Mouse (Mus musculus) ES-E14 (cell line): ENCODE measurements around the gene Ascl2. TPM values are rescaled to one million over a fixed set of nuclear protein-coding genes. Genes with fewer than 3 reads are reported as not detected.
A peak's percentile ranks its signal among the peaks of the same experiment; 100 is the strongest.

ENCODE experiments used
- DNase-seq: peaks from one replicate; pipeline ENCODE4 v3.0.0-alpha.2; 2013; ENCODE audit warnings: low read depth, low spot score
- H3K27ac ChIP-seq: 2 replicates; pipeline ENCODE4 v1.5.1; 2012; ENCODE audit warnings: low read depth, mild to moderate bottlenecking, low read length, moderate library complexity, mixed read lengths; ENCODE audit not compliant: poor library complexity, insufficient read depth, severe bottlenecking
- H3K36me3 ChIP-seq: 2 replicates; pipeline ENCODE4 v1.6.1; 2012; ENCODE audit warnings: mild to moderate bottlenecking, low read length, moderate library complexity, mixed read lengths; ENCODE audit not compliant: control insufficient read depth, poor library complexity, insufficient read depth, severe bottlenecking
- H3K4me1 ChIP-seq, 2 experiments: fragments of 150-350 bp in 1 of 2; sonication (generic) in 1 of 2; 2 replicates each; pipeline ENCODE4 v1.6.1; 2012; ENCODE audit warnings: low read length in 2 of 2, mild to moderate bottlenecking in 1 of 2, mixed read lengths in 1 of 2; ENCODE audit not compliant: control insufficient read depth in 2 of 2, insufficient read depth in 2 of 2, poor library complexity in 1 of 2
- H3K4me3 ChIP-seq, 2 experiments: fragments of 150-350 bp in 1 of 2; sonication (generic) in 1 of 2; 2 replicates each; pipeline ENCODE4 v1.5.1; 2012; ENCODE audit warnings: low read length in 2 of 2, low read depth in 1 of 2, mild to moderate bottlenecking in 1 of 2, mixed read lengths in 1 of 2; ENCODE audit not compliant: insufficient read depth in 1 of 2, poor library complexity in 1 of 2, severe bottlenecking in 1 of 2
- H3K9ac ChIP-seq: 2 replicates; pipeline ENCODE4 v1.6.1; 2012; ENCODE audit warnings: low read depth, mild to moderate bottlenecking, low read length, mixed read lengths; ENCODE audit not compliant: poor library complexity, insufficient read depth, severe bottlenecking
- H3K9me3 ChIP-seq: fragments of 150-350 bp; sonication (generic); 2 replicates; pipeline ENCODE4 v1.6.1; 2012; ENCODE audit warnings: low read depth, mild to moderate bottlenecking, low read length; ENCODE audit not compliant: control insufficient read depth, insufficient read depth
- CHD2 ChIP-seq: IDR thresholded peaks from 2 replicates; pipeline ENCODE4 v1.6.1; 2014; ENCODE audit warnings: mild to moderate bottlenecking, low read depth, low read length, inconsistent platforms
- HCFC1 ChIP-seq: IDR thresholded peaks from 2 replicates; pipeline ENCODE4 v1.6.1; 2012; ENCODE audit warnings: low read length, inconsistent platforms, borderline replicate concordance; ENCODE audit not compliant: insufficient read depth
- MAFK ChIP-seq: IDR thresholded peaks from 2 replicates; pipeline ENCODE4 v1.6.1; 2014; ENCODE audit warnings: mild to moderate bottlenecking, low read depth, low read length, inconsistent platforms; ENCODE audit not compliant: insufficient read depth
- ZC3H11A ChIP-seq: IDR thresholded peaks from 2 replicates; pipeline ENCODE4 v1.6.1; 2012; ENCODE audit warnings: low read depth, mild to moderate bottlenecking, inconsistent platforms, low read length, borderline replicate concordance
- ZNF384 ChIP-seq: IDR thresholded peaks from 2 replicates; pipeline ENCODE4 v1.6.1; 2012; ENCODE audit warnings: low read depth, low read length, inconsistent platforms
- in situ Hi-C, 2 experiments: fragments of 600-800 bp; cut with MboI; formaldehyde crosslinking; loops; one replicate each; pipeline ENCODE4 v1.15.1; 2025; ENCODE audit warnings: low sequenced_read_pairs in 2 of 2, inconsistent platforms in 1 of 2; ENCODE audit not compliant: unreplicated experiment in 2 of 2
- total RNA-seq: library from RNA; depleted of rRNA; stranded (reverse); fragments of 300-350 nt; gene quantifications from 2 replicates; pipeline ENCODE4 v1.2.3, GENCODE M21; 2012; rRNA removed

Ascl2 gene
- total RNA-seq = 5.4 and 7.5 TPM in 2 replicates

DNA sequence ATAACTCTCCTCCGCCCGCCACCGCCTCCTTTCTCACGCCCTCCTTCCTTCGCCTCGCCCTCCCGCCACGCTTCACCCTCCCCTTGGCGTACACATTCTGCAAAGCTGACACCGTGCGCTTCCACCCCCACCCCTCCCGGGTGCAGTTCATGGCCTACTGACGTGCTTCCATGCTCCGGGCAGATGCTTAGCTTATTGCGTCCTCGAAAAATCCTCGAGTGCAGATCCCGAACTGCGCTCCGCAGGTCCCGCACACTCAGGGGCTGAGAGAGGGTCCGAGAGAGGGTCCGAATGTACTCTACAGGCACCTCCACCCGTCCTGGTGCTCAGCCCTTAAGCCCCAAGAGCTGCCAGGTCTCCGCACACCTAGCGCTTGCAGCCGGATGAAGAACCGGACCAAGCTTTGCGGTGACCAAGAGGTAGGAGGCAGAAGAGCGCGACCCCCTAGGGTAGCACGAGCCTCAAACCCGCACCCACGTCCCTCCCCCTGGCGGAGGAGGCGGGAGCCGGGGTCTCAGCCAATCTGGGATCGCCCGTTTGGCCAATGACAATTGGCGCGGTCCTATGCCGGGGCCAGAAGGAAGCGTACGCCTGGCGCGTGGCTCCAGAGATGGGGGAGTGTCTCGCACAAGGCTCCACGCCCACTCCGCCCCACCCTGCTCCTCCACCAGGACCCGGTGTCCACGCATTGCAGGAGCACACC lies at the start of gene Ascl2:
Ascl2 (minus strand) TSS at position 456 of the 703 bp plus-strand sequence.
- Histone ChIP-seq H3K9ac (peak within 1 kb of the TSS; percentile 28), H3K4me3 (peak within 1 kb of the TSS; percentile 61 to 65), H3K9me3 (no peaks in the 10 kb centered on the region), H3K4me1 (peaks cover 0 to 3% of the 10 kb centered on the region in 2 experiments; a peak in 1 of 4 replicates), H3K36me3 (no peaks in the 10 kb centered on the region), H3K27ac (no peak within 1 kb of the TSS)
- in situ Hi-C loops = no loop called here
- DNase-seq = peak; percentile 58
- TF ChIP-seq ZC3H11A (no peak), ZNF384 (no peak), MAFK (peak; percentile 21; the same call in 1 of the 2 replicates)

DNA sequence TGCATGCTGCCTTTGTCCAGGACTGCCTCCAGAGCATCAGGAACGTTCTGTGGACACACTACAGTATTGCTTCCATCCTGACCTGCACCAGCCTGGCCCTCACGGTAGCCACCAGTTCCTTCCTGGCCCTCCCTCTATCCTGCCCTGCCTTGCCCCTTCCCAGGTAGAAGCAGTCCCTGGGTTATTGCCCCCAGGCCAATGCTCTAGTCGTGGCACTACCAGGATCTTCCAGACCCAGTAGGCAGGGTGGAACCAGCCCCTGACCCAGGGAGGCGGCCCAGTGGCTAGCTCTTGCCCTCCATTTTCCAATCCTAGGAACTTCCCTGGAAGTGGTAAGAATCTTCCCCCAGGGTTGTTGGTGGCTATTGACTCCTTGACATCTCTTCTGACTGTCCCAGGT lies 48.1 kb upstream of the Ascl2 start:
- Histone ChIP-seq H3K9me3 (no peaks in the 10 kb centered on the region), H3K4me3 (no peak overlapping the region), H3K27ac (0 out of 2 replicates have a peak overlapping the region, but pooled peaks have one; percentile 24), H3K9ac (no peak overlapping the region), H3K4me1 (peaks cover 3 to 32% of the 10 kb centered on the region in 2 experiments; a peak in 2 of 4 replicates), H3K36me3 (no peaks in the 10 kb centered on the region)
- TF ChIP-seq CHD2 (no peak), MAFK (no peak), ZNF384 (no peak), HCFC1 (no peak), ZC3H11A (no peak)
- no peak for DNase-seq
- in situ Hi-C loops = no loop called here

DNA sequence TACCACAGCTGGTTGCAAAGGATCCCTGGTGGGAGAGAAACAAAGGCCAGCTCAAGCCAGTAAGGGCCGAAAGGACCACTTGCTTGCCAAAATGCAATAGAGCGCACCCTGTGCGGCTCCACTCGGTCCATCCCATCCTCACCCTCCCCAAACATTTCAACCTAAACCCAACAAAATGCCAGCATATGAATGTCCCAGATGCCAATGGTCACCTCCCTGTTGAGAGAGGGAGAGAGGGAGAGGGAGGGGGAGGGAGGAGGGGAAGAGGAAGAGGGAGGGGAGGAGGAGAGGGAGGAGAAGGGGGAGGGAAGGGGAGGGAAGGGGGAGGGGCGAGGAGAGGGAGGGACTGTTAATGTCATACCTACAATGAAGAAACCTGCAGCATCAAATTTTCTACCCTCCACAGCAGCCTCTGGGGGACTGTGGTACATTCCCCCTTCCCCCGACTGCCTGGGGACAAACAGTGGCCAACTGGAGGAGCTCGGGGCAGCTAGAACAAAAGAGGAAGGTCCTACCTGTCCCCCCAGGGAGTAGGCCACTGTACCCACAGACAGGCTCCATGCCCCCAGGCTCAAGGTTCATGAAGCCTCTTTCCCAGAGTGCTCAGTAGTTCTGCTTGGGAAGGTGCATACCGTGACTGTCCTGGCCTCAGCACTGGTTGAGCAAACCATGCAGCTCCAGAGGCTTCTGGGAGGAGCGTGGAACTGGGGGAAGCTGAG lies 47.5 kb upstream of the Ascl2 start:
- Histone ChIP-seq H3K36me3 (no peaks in the 10 kb centered on the region), H3K4me1 (peaks cover 3 to 37% of the 10 kb centered on the region in 2 experiments; a peak in 3 of 4 replicates), H3K9me3 (no peaks in the 10 kb centered on the region), H3K27ac (peak overlapping the region; percentile 56; the same call in 1 of the 2 replicates), H3K9ac (no peak overlapping the region; the same call in 1 of the 2 replicates), H3K4me3 (no peak overlapping the region)
- in situ Hi-C loops = no loop called here
- TF ChIP-seq MAFK (no peak), CHD2 (no peak), HCFC1 (no peak), ZC3H11A (no peak), ZNF384 (no peak)
- no peak for DNase-seq

- Histone ChIP-seq H3K9ac (no peak overlapping the region; the same call in 1 of the 2 replicates), H3K36me3 (no peaks in the 10 kb centered on the region), H3K27ac (peak overlapping the region; percentile 56), H3K4me1 (peaks cover 7 to 41% of the 10 kb centered on the region in 2 experiments; a peak in 3 of 4 replicates), H3K9me3 (no peaks in the 10 kb centered on the region), H3K4me3 (no peak overlapping the region)
- in situ Hi-C loops = no loop called here
- TF ChIP-seq ZC3H11A (no peak), CHD2 (0 out of 2 replicates have a peak, but pooled peaks have one; percentile 11)
- DNase-seq = no peak
These were observed 46.8 kb upstream of the Ascl2 start for GRCm38 (mm10) chr7:143015755-143016423.
